Mouse (Mus musculus) liver, embryonic 13.5 days (tissue): ENCODE results near the gene Gsc2. TPM values are rescaled to one million over a fixed set of nuclear protein-coding genes. Genes with fewer than 3 reads are reported as not detected.

Experiments used
- polyA plus RNA-seq: library from polyadenylated mRNA; unstranded; fragments of >200 nt; fragmentation: Nextera tagmentation; extraction: Ambion mirVana; gene quantifications from 2 replicates; pipeline ENCODE4 v1.2.1, GENCODE M21; 2015

The Gsc2 gene
- polyA plus RNA-seq, 1 experiment from 2014 or later: not detected

Other genes with a start within 250 kb of the Gsc2 start
- gene Med15, start 182.2 kb downstream of the Gsc2 start, polyA plus RNA-seq: 15.8 and 20.2 TPM in 2 replicates
- 14.3 TPM in 2 replicates for gene Klhl22, start 155.4 kb downstream of the Gsc2 start, polyA plus RNA-seq
- 1.0 TPM in 2 replicates for gene Scarf2, start 117.8 kb downstream of the Gsc2 start, polyA plus RNA-seq
- gene B830017H08Rik, start 81.9 kb downstream of the Gsc2 start, polyA plus RNA-seq: not detected in 2 replicates
- gene Car15, start 76.7 kb downstream of the Gsc2 start, polyA plus RNA-seq: 0.54 and 0.59 TPM in 2 replicates
- gene Gm20518, start 23.4 kb downstream of the Gsc2 start, polyA plus RNA-seq: 0.05 and 0.08 TPM in 2 replicates
- gene Tssk1, start 20.8 kb downstream of the Gsc2 start, polyA plus RNA-seq: not detected in 2 replicates
- 18.6 and 20.7 TPM in 2 replicates for gene Dgcr2, start 16.5 kb downstream of the Gsc2 start, polyA plus RNA-seq
- gene Tssk2, start 16.4 kb downstream of the Gsc2 start, polyA plus RNA-seq: not detected in 2 replicates
- 11.7 and 11.8 TPM in 2 replicates for gene Ess2, start 3.7 kb downstream of the Gsc2 start, polyA plus RNA-seq
- 78.6 and 83.0 TPM in 2 replicates for gene Slc25a1, start 13.2 kb upstream of the Gsc2 start, polyA plus RNA-seq
- 0.30 TPM in 1 of 2 replicates, not detected in the other for gene Vpreb2, start 65.4 kb upstream of the Gsc2 start, polyA plus RNA-seq
- gene Dgcr6, start 137.8 kb upstream of the Gsc2 start, polyA plus RNA-seq: 29.0 and 29.1 TPM in 2 replicates
- 5.2 and 5.9 TPM in 2 replicates for gene Prodh, start 175.1 kb upstream of the Gsc2 start, polyA plus RNA-seq
- 0.33 and 0.56 TPM in 2 replicates for gene Rtn4r, start 212.6 kb upstream of the Gsc2 start, polyA plus RNA-seq